Mouse (Mus musculus) CH12.LX (cell line): ENCODE measurements at regions not wholly inside any gene's neighbourhood (a gene's known extent, or its start where the extent isn't known, plus 50 kb on each side); places are given as distances from the start of the nearest gene placed in this dataset.

ENCODE experiments used
- DNase-seq: peaks from one replicate; pipeline ENCODE4 v3.0.0-alpha.2; 2013; ENCODE audit errors: extremely low read depth
- H3K27ac ChIP-seq: 2 replicates; pipeline ENCODE4 v1.5.1; 2012; ENCODE audit warnings: low read depth, mild to moderate bottlenecking, control low read depth, moderate library complexity; ENCODE audit not compliant: insufficient read depth
- H3K27me3 ChIP-seq: replicated peaks from 2 replicates; pipeline ENCODE3; 2012; ENCODE audit warnings: inconsistent platforms
- H3K36me3 ChIP-seq, 2 experiments: replicated peaks in 1 of 2; 2 replicates each; pipeline versions ENCODE3 to v1.6.1; 2012; ENCODE audit warnings: inconsistent platforms in 1 of 2, low read length in 1 of 2, mild to moderate bottlenecking in 1 of 2, mixed read lengths in 1 of 2, moderate library complexity in 1 of 2; ENCODE audit not compliant: control insufficient read depth in 1 of 2, insufficient read depth in 1 of 2
- H3K4me1 ChIP-seq, 2 experiments: 2 replicates each; pipeline ENCODE4 v1.6.1; 2012; ENCODE audit warnings: inconsistent platforms in 1 of 2, moderate library complexity in 1 of 2; ENCODE audit not compliant: insufficient read depth in 2 of 2, control insufficient read depth in 1 of 2
- H3K4me2 ChIP-seq: 2 replicates; pipeline ENCODE4 v1.6.1; 2012; ENCODE audit warnings: low read depth, mild to moderate bottlenecking, control low read depth; ENCODE audit not compliant: poor library complexity, insufficient read depth, severe bottlenecking
- H3K4me3 ChIP-seq, 3 experiments: fragments of 150-350 bp in 1 of 3; sonication (generic) in 1 of 3; replicated peaks in 1 of 3; 2 replicates each; pipeline versions ENCODE3 to v1.5.1; 2011 to 2012; ENCODE audit warnings: low read depth in 2 of 3, low read length in 2 of 3, mild to moderate bottlenecking in 2 of 3, moderate library complexity in 2 of 3, control low read depth in 1 of 3, improper control_type of control experiment in 1 of 3, inconsistent platforms in 1 of 3, mixed read lengths in 1 of 3; ENCODE audit not compliant: poor library complexity in 1 of 3
- H3K79me2 ChIP-seq: replicated peaks from 2 replicates; pipeline ENCODE4 v1.6.1; 2012; ENCODE audit warnings: mild to moderate bottlenecking, moderate library complexity; ENCODE audit not compliant: control insufficient read depth, poor library complexity, insufficient read depth, severe bottlenecking; ENCODE audit errors: extremely low read depth
- H3K9ac ChIP-seq: 2 replicates; pipeline ENCODE4 v1.6.1; 2012; ENCODE audit warnings: low read depth, mild to moderate bottlenecking, control low read depth, moderate library complexity; ENCODE audit not compliant: insufficient read depth
- H3K9me3 ChIP-seq: replicated peaks from 2 replicates; pipeline ENCODE3; 2012; ENCODE audit warnings: low read length, inconsistent platforms, mixed read lengths
- BHLHE40 ChIP-seq: IDR thresholded peaks from 2 replicates; pipeline ENCODE4 v1.6.1; 2011; ENCODE audit warnings: mild to moderate bottlenecking, low read depth, low read length, improper control_type of control experiment
- CHD1 ChIP-seq: IDR thresholded peaks from 2 replicates; pipeline ENCODE4 v1.6.1; 2012; ENCODE audit warnings: low read depth, low read length, improper control_type of control experiment, inconsistent platforms
- CHD2 ChIP-seq: IDR thresholded peaks from 2 replicates; pipeline ENCODE4 v1.6.1; 2011; ENCODE audit warnings: low read length, improper control_type of control experiment
- GABPA ChIP-seq: IDR thresholded peaks from 2 replicates; pipeline ENCODE4 v1.6.1; 2012; ENCODE audit warnings: low read depth, low read length, improper control_type of control experiment, inconsistent platforms; ENCODE audit not compliant: insufficient replicate concordance
- HCFC1 ChIP-seq: IDR thresholded peaks from 2 replicates; pipeline ENCODE4 v1.6.1; 2012; ENCODE audit warnings: low read depth, mild to moderate bottlenecking, inconsistent platforms, low read length, improper control_type of control experiment
- IRF4 ChIP-seq: IDR thresholded peaks from 2 replicates; pipeline ENCODE4 v1.6.1; 2014; ENCODE audit warnings: low read depth, mild to moderate bottlenecking, inconsistent platforms, low read length, improper control_type of control experiment
- JUN ChIP-seq: IDR thresholded peaks from 2 replicates; pipeline ENCODE4 v1.6.1; 2011; ENCODE audit warnings: low read depth, mild to moderate bottlenecking, low read length, improper control_type of control experiment, moderate library complexity; ENCODE audit not compliant: insufficient read depth
- KAT2A ChIP-seq: IDR thresholded peaks from 2 replicates; pipeline ENCODE4 v1.6.1; 2012; ENCODE audit warnings: low read length, improper control_type of control experiment, inconsistent platforms; ENCODE audit not compliant: insufficient replicate concordance
- MAFK ChIP-seq: IDR thresholded peaks from 2 replicates; pipeline ENCODE4 v1.6.1; 2011; ENCODE audit warnings: low read length, improper control_type of control experiment; ENCODE audit not compliant: insufficient replicate concordance
- MAX ChIP-seq: IDR thresholded peaks from 2 replicates; pipeline ENCODE4 v1.6.1; 2011; ENCODE audit warnings: low read length, improper control_type of control experiment
- MAZ ChIP-seq: IDR thresholded peaks from 2 replicates; pipeline ENCODE4 v1.6.1; 2012; ENCODE audit warnings: low read depth, mild to moderate bottlenecking, inconsistent platforms, low read length, improper control_type of control experiment, moderate library complexity
- MEF2A ChIP-seq: IDR thresholded peaks from 2 replicates; pipeline ENCODE4 v1.6.1; 2014; ENCODE audit warnings: low read depth, mild to moderate bottlenecking, inconsistent platforms, low read length, improper control_type of control experiment, borderline replicate concordance
- MYC ChIP-seq: IDR thresholded peaks from 2 replicates; pipeline ENCODE4 v1.6.1; 2011; ENCODE audit warnings: low read depth, mild to moderate bottlenecking, improper control_type of control experiment, low read length
- NELFE ChIP-seq: IDR thresholded peaks from 2 replicates; pipeline ENCODE4 v1.6.1; 2011; ENCODE audit warnings: low read depth, low read length, improper control_type of control experiment
- PAX5 ChIP-seq: IDR thresholded peaks from 2 replicates; pipeline ENCODE4 v1.6.1; 2012; ENCODE audit warnings: low read length, inconsistent platforms, mixed read lengths
- POLR2A ChIP-seq: IDR thresholded peaks from 2 replicates; pipeline ENCODE4 v1.6.1; 2011; ENCODE audit warnings: low read depth, mild to moderate bottlenecking, improper control_type of control experiment, low read length
- SIN3A ChIP-seq: IDR thresholded peaks from 2 replicates; pipeline ENCODE4 v1.6.1; 2012; ENCODE audit warnings: low read length, improper control_type of control experiment, inconsistent platforms
- SMC3 ChIP-seq: IDR thresholded peaks from 2 replicates; pipeline ENCODE4 v1.6.1; 2011; ENCODE audit warnings: low read depth, low read length, improper control_type of control experiment
- TBP ChIP-seq: conservative IDR thresholded peaks from 2 replicates; pipeline ENCODE4 v1.6.1; 2011; ENCODE audit warnings: low read depth, low read length, improper control_type of control experiment
- UBTF ChIP-seq: IDR thresholded peaks from 2 replicates; pipeline ENCODE4 v1.6.1; 2012; ENCODE audit warnings: low read depth, mild to moderate bottlenecking, inconsistent platforms, low read length, improper control_type of control experiment, moderate library complexity
- USF1 ChIP-seq: IDR thresholded peaks from 2 replicates; pipeline ENCODE4 v1.6.1; 2014; ENCODE audit warnings: low read depth, mild to moderate bottlenecking, inconsistent platforms, low read length, improper control_type of control experiment
- USF2 ChIP-seq: conservative IDR thresholded peaks from 2 replicates; pipeline ENCODE4 v1.6.1; 2011; ENCODE audit warnings: low read depth, low read length, improper control_type of control experiment
- ZKSCAN1 ChIP-seq: IDR thresholded peaks from 2 replicates; pipeline ENCODE4 v1.6.1; 2012; ENCODE audit warnings: low read depth, inconsistent platforms, low read length, improper control_type of control experiment, borderline replicate concordance
- ZMIZ1 ChIP-seq: IDR thresholded peaks from 2 replicates; pipeline ENCODE4 v1.6.1; 2012; ENCODE audit warnings: low read depth, mild to moderate bottlenecking, inconsistent platforms, low read length, improper control_type of control experiment
- ZNF384 ChIP-seq: IDR thresholded peaks from 2 replicates; pipeline ENCODE4 v1.6.1; 2012; ENCODE audit warnings: low read depth, low read length, improper control_type of control experiment, inconsistent platforms
- dilution Hi-C: fragments of 300-500 bp; cut with MboI; formaldehyde crosslinking; loops from 2 replicates; pipeline ENCODE4 v1.14.3; 2020; ENCODE audit warnings: low sequenced_read_pairs; ENCODE audit not compliant: extremely low pct_unique_long_range_greater_than_20kb, extremely low pct_ligation_motif_present
- in situ Hi-C: fragments of 300-500 bp; cut with MboI; formaldehyde crosslinking; loops from 3 replicates; pipeline ENCODE4 v1.14.3; 2019; ENCODE audit warnings: low sequenced_read_pairs, low pct_ligation_motif_present, low pct_unique_long_range_greater_than_20kb, mixed read lengths

DNA sequence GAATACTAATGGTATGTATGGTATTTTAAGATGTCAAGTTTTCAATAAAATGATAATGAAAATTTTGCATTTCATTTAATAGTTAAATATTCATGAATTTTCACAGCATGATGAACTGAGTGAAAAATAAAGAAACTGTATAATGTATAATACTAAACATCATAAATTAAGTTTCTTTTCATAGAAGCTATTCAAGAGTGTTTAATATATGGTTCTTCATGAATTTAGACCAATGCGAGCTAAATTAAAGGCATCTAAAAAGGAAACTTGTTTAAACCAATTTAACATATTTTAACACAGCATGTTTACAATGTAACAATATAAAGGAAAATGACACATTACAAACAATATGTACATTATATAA, 321.8 kb upstream of the Prkd1 start:
- no peaks in the 10 kb centered on the region for H3K36me3 ChIP-seq
- no peaks in the 10 kb centered on the region for H3K4me1 ChIP-seq
- no peak for DNase-seq
- no peaks in the 10 kb centered on the region for H3K79me2 ChIP-seq
- H3K27me3 ChIP-seq, result no peaks in the 10 kb centered on the region
- no peak for TF ChIP-seq PAX5
- no peak for TF ChIP-seq SMC3
- TF ChIP-seq CHD1, result no peak
- no peak for TF ChIP-seq JUN
- TF ChIP-seq ZNF384, result no peak
- TF ChIP-seq ZKSCAN1, result no peak
- TF ChIP-seq KAT2A, result no peak
- no peak for TF ChIP-seq HCFC1
- no peak for TF ChIP-seq USF1
- no peak for TF ChIP-seq MAFK
- no peak for TF ChIP-seq USF2
- TF ChIP-seq POLR2A, result no peak
- no peak for TF ChIP-seq MAX
- no peak for TF ChIP-seq MYC
- no peak for TF ChIP-seq BHLHE40
- no peak for TF ChIP-seq GABPA
- no peak for TF ChIP-seq CHD2
- TF ChIP-seq IRF4, result no peak
- no peak for TF ChIP-seq NELFE
- TF ChIP-seq ZMIZ1, result no peak
- no peak overlapping the region for H3K9ac ChIP-seq
- dilution Hi-C loops (no loop called here), in situ Hi-C loops (no loop called here)
- peaks cover 43% of the 10 kb centered on the region for H3K9me3 ChIP-seq
- no peak overlapping the region for H3K27ac ChIP-seq
- no peak overlapping the region for H3K4me2 ChIP-seq
- H3K4me3 ChIP-seq, result no peak overlapping the region

DNA sequence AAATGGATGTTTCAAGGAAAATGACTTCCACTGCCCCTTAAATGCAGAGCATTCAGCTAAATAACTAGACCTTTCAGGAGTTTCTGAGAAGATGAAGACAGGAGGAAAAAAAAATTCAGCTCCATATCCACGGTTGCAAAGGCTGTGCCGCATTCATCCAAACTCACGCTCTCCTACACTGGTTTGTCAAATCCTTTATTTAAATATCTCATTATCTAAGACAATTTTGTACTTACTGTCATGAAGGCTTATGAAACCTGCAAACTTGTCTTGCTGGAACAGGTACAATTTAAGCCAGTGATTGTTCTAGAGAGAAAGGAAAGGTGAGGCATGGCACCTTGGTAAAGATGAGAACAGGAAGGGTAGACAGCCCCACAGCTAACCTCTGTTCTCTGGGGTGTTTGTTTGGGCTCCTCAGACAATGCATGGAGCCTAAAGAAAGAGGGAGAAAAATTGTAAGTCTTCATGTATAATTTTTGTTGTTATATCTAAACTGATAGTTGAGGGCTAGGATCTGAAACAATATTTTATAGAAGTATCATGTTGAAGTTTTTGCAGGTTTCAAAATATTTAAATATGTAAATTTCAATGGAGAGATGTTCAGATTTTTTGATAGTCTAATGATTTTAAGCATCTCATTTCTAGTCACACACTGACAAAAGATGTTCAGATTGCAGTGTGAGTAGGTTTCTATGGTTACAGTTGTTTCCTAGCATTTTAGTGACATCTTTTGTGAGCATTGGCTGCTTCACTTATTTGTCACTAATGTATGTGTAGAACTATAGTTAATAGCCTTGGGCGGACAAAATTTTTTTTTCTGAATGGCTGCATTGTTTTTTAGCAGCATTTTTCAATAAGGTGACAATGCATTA, 321.2 kb upstream of the Prkd1 start:
- H3K9me3 ChIP-seq, result peaks cover 46% of the 10 kb centered on the region
- dilution Hi-C loops, result no loop called here
- DNase-seq, result no peak
- no peak overlapping the region for H3K9ac ChIP-seq
- no peak overlapping the region for H3K27ac ChIP-seq
- H3K79me2 ChIP-seq, result no peaks in the 10 kb centered on the region
- H3K36me3 ChIP-seq, result no peaks in the 10 kb centered on the region
- TF ChIP-seq TBP (no peak), SIN3A (no peak), MAFK (no peak), JUN (no peak), GABPA (no peak), ZKSCAN1 (no peak), MYC (no peak), SMC3 (no peak), MAZ (no peak), MEF2A (no peak), CHD2 (no peak), UBTF (no peak)
- H3K27me3 ChIP-seq, result no peaks in the 10 kb centered on the region
- H3K4me2 ChIP-seq, result no peak overlapping the region
- in situ Hi-C loops, result no loop called here
- H3K4me1 ChIP-seq, result no peaks in the 10 kb centered on the region
- no peak overlapping the region for H3K4me3 ChIP-seq
